Mouse (Mus musculus) heart, embryonic 13.5 days (tissue): ENCODE results near the gene Sall2. TPM values are rescaled to one million over a fixed set of nuclear protein-coding genes. Genes with fewer than 3 reads are reported as not detected.

Experiments
- ATAC-seq: fragments of 200-750 bp; cut with Nextera tagmentation; 2 replicates; pipeline ENCODE4 v1.8.0; 2017; ENCODE audit warnings: moderate TSS enrichment; ENCODE audit not compliant: insufficient number of reproducible peaks, low FRiP score, low TSS enrichment; ENCODE audit errors: extremely low read depth
- H3K27ac ChIP-seq: fragments of 300-500 bp; sonication (generic); replicated peaks from 2 replicates; pipeline ENCODE4 v1.5.1; 2015; ENCODE audit warnings: moderate library complexity, mild to moderate bottlenecking, inconsistent platforms
- H3K27me3 ChIP-seq: fragments of 300-500 bp; sonication (generic); replicated peaks from 2 replicates; pipeline ENCODE4 v1.6.1; 2015; ENCODE audit warnings: mild to moderate bottlenecking, inconsistent platforms
- H3K36me3 ChIP-seq: fragments of 300-500 bp; sonication (generic); 2 replicates; pipeline ENCODE4 v1.6.1; 2015; ENCODE audit warnings: mild to moderate bottlenecking, inconsistent platforms
- H3K4me1 ChIP-seq: fragments of 300-500 bp; sonication (generic); 2 replicates; pipeline ENCODE4 v1.6.1; 2015; ENCODE audit warnings: inconsistent platforms
- H3K4me2 ChIP-seq: fragments of 300-500 bp; sonication (generic); 2 replicates; pipeline ENCODE4 v1.6.1; 2015; ENCODE audit warnings: inconsistent platforms, mild to moderate bottlenecking, moderate library complexity
- H3K4me3 ChIP-seq: fragments of 300-500 bp; sonication (generic); 2 replicates; pipeline ENCODE4 v1.5.1; 2015; ENCODE audit warnings: moderate library complexity, mild to moderate bottlenecking, inconsistent platforms
- H3K9ac ChIP-seq: fragments of 300-500 bp; sonication (generic); 2 replicates; pipeline ENCODE4 v1.6.1; 2015; ENCODE audit warnings: inconsistent platforms, mild to moderate bottlenecking, moderate library complexity
- H3K9me3 ChIP-seq: fragments of 300-500 bp; sonication (generic); 2 replicates; pipeline ENCODE4 v1.6.1; 2016; ENCODE audit warnings: inconsistent platforms
- WGBS: fragments of 180-500 bp; shearing (Covaris S2); methylation state at CpG from one replicate; pipeline ENCODE4 v1.1.7; 2015; ENCODE audit warnings: mixed read lengths; 5-methylcytosine and 5-hydroxymethylcytosine counted together
- polyA plus RNA-seq: library from polyadenylated mRNA; unstranded; fragments of >200 nt; fragmentation: Nextera tagmentation; extraction: Ambion mirVana; gene quantifications from 2 replicates; pipeline ENCODE4 v1.2.1, GENCODE M21; 2015

The Sall2 gene
- polyA plus RNA-seq, 1 experiment from 2014 or later: 8.3 TPM

DNA sequence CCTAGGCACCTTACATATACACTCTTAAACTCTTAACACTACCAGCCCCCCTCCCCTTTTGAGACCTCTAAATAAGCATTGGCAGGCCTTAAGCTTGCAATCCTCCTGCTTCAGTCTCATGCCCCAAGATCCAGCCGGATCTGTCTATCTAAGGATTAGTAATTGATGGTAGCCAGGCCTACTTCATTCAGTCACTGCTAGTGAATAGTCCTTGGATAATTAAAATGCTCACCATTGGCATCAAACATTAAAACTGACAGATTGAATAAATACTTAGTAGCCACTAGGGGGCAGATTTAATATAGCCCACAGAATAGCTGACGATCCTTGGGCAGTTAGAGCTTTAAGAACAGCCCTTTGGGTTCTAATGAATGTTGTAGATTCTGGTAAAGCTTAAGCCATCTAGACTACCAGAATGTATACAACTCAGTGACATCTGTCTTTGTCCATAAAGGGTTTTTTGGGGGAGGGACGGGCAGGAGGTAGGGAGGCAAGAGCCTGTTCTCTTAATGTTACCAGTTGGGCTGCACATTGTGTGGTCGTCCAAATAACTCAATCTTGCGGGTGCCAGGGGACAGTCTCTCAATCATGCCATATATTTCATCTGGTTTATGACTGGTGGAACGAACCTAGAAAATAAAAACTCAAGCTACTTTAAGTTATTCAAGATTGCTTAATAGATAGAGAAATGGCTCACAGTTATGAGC, 32.9 kb downstream of the Sall2 start:
- H3K36me3 ChIP-seq: peaks cover 93% of the 10 kb centered on the region
- WGBS: 76% methylated on average over 6 of the region's 6 CpGs

GRCm38 (mm10) chr14:52284191-52284590, 44.4 kb downstream of the Sall2 start:
- no peak overlapping the region for H3K9ac ChIP-seq
- H3K4me1 ChIP-seq: peaks cover 22% of the 10 kb centered on the region
- 77% methylated on average over 3 of the region's 3 CpGs for WGBS
- ATAC-seq: no peak
- no peak overlapping the region for H3K4me3 ChIP-seq
- no peaks in the 10 kb centered on the region for H3K9me3 ChIP-seq
- H3K27me3 ChIP-seq: no peaks in the 10 kb centered on the region
- peaks cover 41% of the 10 kb centered on the region for H3K36me3 ChIP-seq
- H3K27ac ChIP-seq: no peak overlapping the region
- H3K4me2 ChIP-seq: no peak overlapping the region

More for the DNA sequence above, 32.9 kb downstream of the Sall2 start:
- Histone ChIP-seq H3K4me1 (no peaks in the 10 kb centered on the region), H3K4me3 (no peak overlapping the region), H3K27ac (no peak overlapping the region), H3K9me3 (no peaks in the 10 kb centered on the region), H3K4me2 (no peak overlapping the region), H3K9ac (no peak overlapping the region), H3K27me3 (no peaks in the 10 kb centered on the region)
- ATAC-seq: no peak

DNA sequence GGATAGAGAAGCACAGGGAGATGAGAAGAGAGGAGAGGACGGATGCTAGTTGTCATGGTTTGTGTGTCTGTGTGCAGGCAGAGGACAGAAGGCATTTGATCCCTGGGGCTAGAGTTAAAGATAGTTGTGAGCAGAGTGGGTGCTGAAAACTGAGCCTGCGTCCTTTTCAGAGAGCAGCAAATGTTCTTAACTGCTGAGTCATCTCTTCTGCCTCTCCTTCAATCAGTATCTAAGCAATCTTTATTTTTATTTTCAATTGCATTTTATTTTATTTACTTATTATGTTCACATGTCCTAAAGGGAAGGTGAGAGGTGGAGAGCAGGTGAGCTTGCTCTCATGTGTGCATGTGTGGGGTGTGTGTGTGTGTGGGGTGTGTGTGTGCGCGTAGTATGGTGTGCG, 44.9 kb downstream of the Sall2 start:
- H3K27ac ChIP-seq: no peak overlapping the region
- no peaks in the 10 kb centered on the region for H3K9me3 ChIP-seq
- H3K4me1 ChIP-seq: peaks cover 22% of the 10 kb centered on the region
- no peak overlapping the region for H3K9ac ChIP-seq
- no peaks in the 10 kb centered on the region for H3K27me3 ChIP-seq
- ATAC-seq: no peak
- H3K4me2 ChIP-seq: no peak overlapping the region
- H3K36me3 ChIP-seq: peaks cover 36% of the 10 kb centered on the region
- no peak overlapping the region for H3K4me3 ChIP-seq
- WGBS: 91% methylated on average over 5 of the region's 5 CpGs

DNA sequence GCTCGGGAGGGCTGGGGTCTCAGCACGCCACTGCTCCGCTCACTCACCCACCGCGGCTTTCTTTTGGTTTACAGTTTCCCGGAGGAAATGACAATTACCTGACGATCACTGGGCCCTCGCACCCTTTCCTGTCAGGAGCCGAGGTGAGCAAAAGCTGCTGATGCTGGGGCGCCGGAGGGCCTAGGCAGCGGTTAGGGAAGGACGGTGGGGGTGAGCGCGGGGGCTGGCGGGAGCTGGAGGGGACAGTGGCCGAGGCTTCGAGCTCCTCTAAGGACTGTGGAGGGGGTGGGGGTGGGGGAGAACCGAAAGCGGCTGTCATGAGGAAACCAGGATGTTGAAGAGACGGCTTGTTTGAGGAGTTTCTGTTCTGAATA, 48.8 kb downstream of the Sall2 start:
- peak overlapping the region; percentile 94 for H3K9ac ChIP-seq
- H3K4me3 ChIP-seq: peak overlapping the region; percentile 86
- 0% methylated on average over 21 of the region's 21 CpGs for WGBS
- peaks cover 15% of the 10 kb centered on the region for H3K36me3 ChIP-seq
- no peak for ATAC-seq
- H3K27ac ChIP-seq: peak overlapping the region; percentile 89
- H3K27me3 ChIP-seq: no peaks in the 10 kb centered on the region
- peaks cover 27% of the 10 kb centered on the region for H3K4me1 ChIP-seq
- no peaks in the 10 kb centered on the region for H3K9me3 ChIP-seq
- H3K4me2 ChIP-seq: peak overlapping the region; percentile 82

DNA sequence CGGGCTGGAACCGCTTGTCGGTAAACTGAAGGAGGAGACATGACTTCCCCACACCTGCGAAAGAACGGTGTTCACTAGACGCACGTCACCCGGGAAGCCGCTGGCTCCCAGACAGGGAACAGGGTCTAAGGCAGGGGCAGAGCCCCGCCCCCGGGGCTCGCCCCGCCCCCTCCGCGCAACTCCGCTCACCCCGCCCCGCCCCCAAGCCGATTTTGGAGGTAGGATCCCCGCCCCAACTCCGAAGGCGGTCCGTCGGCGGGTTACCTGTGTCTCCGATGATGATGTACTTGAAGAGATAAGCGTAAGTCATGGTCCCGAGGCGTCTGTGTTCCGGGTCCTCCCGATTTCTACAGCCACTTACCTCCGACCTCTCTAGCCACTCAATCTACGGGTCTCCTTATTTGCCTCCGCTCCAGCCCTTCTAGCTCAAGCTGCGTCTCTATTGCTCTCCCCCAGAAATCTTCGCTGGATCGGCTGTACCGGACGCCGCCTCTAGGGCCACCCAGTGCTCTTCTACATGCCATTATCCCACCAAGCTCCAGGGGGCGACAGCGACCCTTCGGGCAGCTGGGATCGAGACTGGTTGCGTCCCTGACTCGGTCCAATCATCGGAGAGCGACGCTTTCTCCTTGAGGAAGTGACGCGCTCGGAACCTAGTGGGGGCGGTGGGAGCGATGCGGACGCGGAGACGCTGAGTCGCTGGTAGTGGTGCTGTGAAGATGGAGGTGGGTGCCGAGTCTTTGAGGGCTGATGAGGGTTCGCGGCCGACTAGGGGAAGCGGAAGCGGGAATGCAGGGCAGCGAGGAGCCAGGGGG, 49.4 kb downstream of the Sall2 start, which contains the start of the genes Tox4 and Rab2b:
Tox4 (plus strand) TSS at position 215 of the 815 bp plus-strand sequence.
Rab2b (minus strand) TSS at position 614 of the 815 bp plus-strand sequence.
- Histone ChIP-seq H3K4me2 (peak within 1 kb of the TSS; percentile 82), H3K4me1 (peaks cover 26% of the 10 kb centered on the region), H3K27me3 (no peaks in the 10 kb centered on the region), H3K9me3 (no peaks in the 10 kb centered on the region), H3K9ac (peak within 1 kb of the TSS; percentile 94), H3K4me3 (peak within 1 kb of the TSS; percentile 86), H3K36me3 (peaks cover 21% of the 10 kb centered on the region), H3K27ac (peak within 1 kb of the TSS; percentile 89)
- under 1% methylated on average over 65 of the region's 66 CpGs for WGBS
- peak; percentile 91 for ATAC-seq

DNA sequence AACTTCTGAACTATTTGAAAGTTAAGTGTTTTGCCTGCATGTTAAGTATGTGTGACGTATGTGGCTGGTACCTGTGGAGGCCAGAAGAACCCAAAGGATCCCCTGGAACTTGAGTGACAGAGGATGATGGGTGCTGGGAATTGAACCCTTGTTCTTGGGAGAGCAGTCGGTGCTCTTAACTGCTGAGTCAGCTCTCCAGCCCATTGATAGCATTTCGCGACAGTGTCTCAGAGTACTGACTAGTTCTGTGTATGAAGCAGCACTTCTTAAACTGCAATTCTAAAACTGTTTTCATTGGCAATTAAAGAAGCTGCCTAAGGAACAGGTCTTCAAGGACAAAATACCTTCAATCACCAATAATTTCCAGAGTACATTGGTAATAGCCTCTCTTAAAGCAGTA, 51.4 kb downstream of the Sall2 start:
- Histone ChIP-seq H3K4me1 (peaks cover 16% of the 10 kb centered on the region), H3K9ac (no peak overlapping the region), H3K27ac (no peak overlapping the region), H3K36me3 (peaks cover 34% of the 10 kb centered on the region), H3K27me3 (no peaks in the 10 kb centered on the region), H3K9me3 (no peaks in the 10 kb centered on the region), H3K4me3 (no peak overlapping the region), H3K4me2 (no peak overlapping the region)
- ATAC-seq: no peak
- WGBS: 85% methylated on average over 4 of the region's 4 CpGs

DNA sequence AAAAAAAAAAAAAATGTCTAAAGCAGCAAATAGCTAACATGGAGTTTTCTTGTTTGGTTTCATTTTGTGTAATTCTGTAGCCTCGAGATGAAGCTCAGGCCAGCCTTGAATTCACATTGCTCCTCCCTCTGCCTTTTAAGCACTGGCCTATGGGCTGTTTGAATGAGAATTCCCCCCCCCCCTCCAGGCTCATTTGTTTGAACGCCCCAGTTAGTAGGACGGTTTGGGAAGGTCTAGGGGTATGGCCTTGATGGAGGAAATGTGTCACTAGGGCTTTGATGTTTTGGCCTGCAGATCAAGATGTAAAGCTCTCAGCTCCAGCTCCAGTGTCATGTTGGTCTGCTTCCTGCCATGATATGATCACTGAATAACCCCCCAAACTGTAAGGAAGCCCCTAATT, 55.8 kb downstream of the Sall2 start:
- Histone ChIP-seq H3K27me3 (no peaks in the 10 kb centered on the region), H3K36me3 (peaks cover 48% of the 10 kb centered on the region), H3K4me1 (no peaks in the 10 kb centered on the region), H3K9ac (no peak overlapping the region), H3K9me3 (no peaks in the 10 kb centered on the region), H3K4me3 (no peak overlapping the region), H3K27ac (no peak overlapping the region), H3K4me2 (no peak overlapping the region)
- WGBS: 51% methylated on average over 3 of the region's 3 CpGs
- no peak for ATAC-seq

Other genes starting within 250 kb of the Sall2 start
- gene Hnrnpc, start 224.7 kb downstream of the Sall2 start, polyA plus RNA-seq: 340 and 392 TPM in 2 replicates
- 37.7 and 38.8 TPM in 2 replicates for gene Rpgrip1, start 218.1 kb downstream of the Sall2 start, polyA plus RNA-seq
- gene Supt16, start 131.3 kb downstream of the Sall2 start, polyA plus RNA-seq: 28.0 and 29.8 TPM in 2 replicates
- gene Chd8, start 71.0 kb downstream of the Sall2 start, polyA plus RNA-seq: 17.6 and 18.7 TPM in 2 replicates
- gene Tox4, start 49.6 kb downstream of the Sall2 start, polyA plus RNA-seq: 32.6 and 40.4 TPM in 2 replicates
- 13.9 and 16.7 TPM in 2 replicates for gene Rab2b, start 49.2 kb downstream of the Sall2 start, polyA plus RNA-seq
- 27.9 and 28.2 TPM in 2 replicates for gene Mettl3, start 23.6 kb downstream of the Sall2 start, polyA plus RNA-seq
- not detected in 2 replicates for gene Olfr1513, start 27.6 kb upstream of the Sall2 start, polyA plus RNA-seq
- gene Olfr1512, start 50.4 kb upstream of the Sall2 start, polyA plus RNA-seq: not detected in 2 replicates
- not detected in 2 replicates for gene Olfr1511, start 68.6 kb upstream of the Sall2 start, polyA plus RNA-seq
- gene Olfr1510, start 85.6 kb upstream of the Sall2 start, polyA plus RNA-seq: not detected in 2 replicates
- not detected in 2 replicates for gene Olfr1509, start 114.2 kb upstream of the Sall2 start, polyA plus RNA-seq
- gene Olfr1508, start 138.7 kb upstream of the Sall2 start, polyA plus RNA-seq: not detected in 2 replicates
- gene Olfr1507, start 167.0 kb upstream of the Sall2 start, polyA plus RNA-seq: not detected in 2 replicates